Mouse (Mus musculus): ENCODE measurements at regions not wholly inside any gene's neighbourhood (a gene's known extent, or its start where the extent isn't known, plus 50 kb on each side); places are given as distances from the start of the nearest gene placed in this dataset.

DNA sequence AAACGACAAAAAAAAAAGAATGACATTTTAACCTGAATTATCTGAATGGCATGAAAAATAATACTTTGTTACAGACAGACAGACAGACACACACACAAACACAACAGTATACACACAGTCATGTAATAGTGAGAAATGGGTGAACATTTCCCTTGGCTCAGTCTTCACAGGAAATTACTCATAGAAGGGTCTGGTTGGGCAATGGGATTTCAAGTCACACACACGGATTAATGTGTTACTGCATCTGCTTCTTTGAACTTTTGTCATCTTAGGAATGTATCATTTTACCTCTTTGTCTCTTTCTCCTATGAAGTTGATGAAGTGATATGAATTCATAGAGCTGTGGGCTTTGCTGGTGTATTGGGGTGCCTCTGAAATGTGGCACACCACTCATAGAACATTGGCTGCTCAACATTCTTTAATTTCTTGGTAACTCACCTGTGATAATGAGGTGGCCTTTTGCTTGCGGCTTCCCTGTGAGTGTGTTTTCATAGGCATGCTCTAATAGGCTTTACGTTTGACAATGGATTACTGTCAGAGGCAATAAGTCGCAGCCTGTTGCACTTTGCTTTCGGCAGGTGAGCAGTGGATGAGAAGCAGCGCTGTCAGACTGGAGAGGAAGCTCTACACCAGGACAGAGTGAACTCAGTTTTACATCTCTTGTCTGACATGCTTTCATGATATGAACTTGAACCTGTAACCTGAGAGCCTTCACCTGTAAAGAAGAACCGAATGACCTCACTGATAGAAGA is 158.0 kb upstream of the Flrt2 start:
- 73% methylated on average over 8 of the region's 8 CpGs for WGBS
- Histone ChIP-seq H3K4me3 (replicated peaks; ENCODE audit: insufficient read depth, low read depth, low read length) (no peak overlapping the region), H3K27ac (ENCODE audit: insufficient read depth, low read length) (no peak overlapping the region), H3K27me3 (ENCODE audit: control insufficient read depth, insufficient read depth, low read length) (no peaks in the 10 kb centered on the region), H3K4me1 (ENCODE audit: control insufficient read depth, insufficient read depth, low read length) (no peaks in the 10 kb centered on the region)
- no peak for DNase-seq
- TF ChIP-seq CTCF (IDR thresholded peaks at IDR 0.05; ENCODE audit: borderline replicate concordance, insufficient read depth, low read depth, low read length) (no peak), POLR2A (IDR thresholded peaks at IDR 0.05; ENCODE audit: borderline replicate concordance, insufficient read depth, low read length) (no peak)

DNA sequence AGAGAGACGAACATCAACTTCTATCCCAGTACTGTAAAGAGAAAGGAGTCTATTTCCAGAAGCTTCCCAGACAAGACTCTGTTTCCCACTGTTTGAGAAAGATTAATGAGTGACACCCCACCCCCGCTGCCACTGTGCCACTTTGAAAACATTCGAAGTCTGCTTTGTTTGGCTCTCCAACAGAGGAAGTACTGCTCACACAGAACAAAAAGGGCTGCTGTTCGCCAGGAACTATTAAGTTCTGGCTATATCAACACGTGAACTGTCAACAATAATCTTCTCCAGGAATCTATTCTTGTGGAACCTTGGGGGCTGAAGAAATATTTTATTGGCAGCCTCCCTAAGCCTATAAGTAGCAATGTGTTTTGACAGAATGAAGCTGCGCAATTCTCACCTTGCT is 144.7 kb upstream of the Flrt2 start:
- H3K27ac ChIP-seq (ENCODE audit: insufficient read depth, low read length), result no peak overlapping the region
- H3K27me3 ChIP-seq (ENCODE audit: control insufficient read depth, insufficient read depth, low read length), result no peaks in the 10 kb centered on the region
- TF ChIP-seq POLR2A (IDR thresholded peaks at IDR 0.05; ENCODE audit: borderline replicate concordance, insufficient read depth, low read length) (no peak), CTCF (IDR thresholded peaks at IDR 0.05; ENCODE audit: borderline replicate concordance, insufficient read depth, low read depth, low read length) (no peak)
- 7% methylated on average over 6 of the region's 6 CpGs for WGBS
- H3K4me3 ChIP-seq (replicated peaks; ENCODE audit: insufficient read depth, low read depth, low read length), result no peak overlapping the region
- H3K4me1 ChIP-seq (ENCODE audit: control insufficient read depth, insufficient read depth, low read length), result no peaks in the 10 kb centered on the region
- DNase-seq, result no peak

DNA sequence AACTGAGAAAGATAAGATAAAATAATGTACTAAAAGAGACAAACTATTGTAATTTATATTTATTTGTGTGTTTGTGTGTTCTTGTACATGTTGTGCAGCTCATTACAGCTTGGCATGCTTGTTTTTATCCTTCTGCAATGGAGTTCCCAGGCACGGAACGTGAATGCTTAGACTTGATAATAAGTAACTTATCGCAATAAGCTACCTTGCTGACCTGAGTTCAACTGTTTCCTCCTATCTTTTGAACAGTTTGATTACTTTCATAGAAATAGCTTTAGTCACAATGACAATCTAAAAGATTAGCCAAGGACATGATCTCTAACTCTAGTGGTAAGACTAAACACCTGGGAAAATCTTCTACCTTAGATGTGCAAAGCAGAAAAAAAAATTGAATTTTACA is 138.9 kb upstream of the Flrt2 start:
- over 99% methylated on average over 3 of the region's 3 CpGs for WGBS
- Histone ChIP-seq H3K27ac (ENCODE audit: insufficient read depth, low read length) (no peak overlapping the region), H3K4me1 (ENCODE audit: control insufficient read depth, insufficient read depth, low read length) (no peaks in the 10 kb centered on the region), H3K4me3 (replicated peaks; ENCODE audit: insufficient read depth, low read depth, low read length) (no peak overlapping the region), H3K27me3 (ENCODE audit: control insufficient read depth, insufficient read depth, low read length) (no peaks in the 10 kb centered on the region)
- DNase-seq, result no peak
- TF ChIP-seq CTCF (IDR thresholded peaks at IDR 0.05; ENCODE audit: borderline replicate concordance, insufficient read depth, low read depth, low read length), result no peak
- TF ChIP-seq POLR2A (IDR thresholded peaks at IDR 0.05; ENCODE audit: borderline replicate concordance, insufficient read depth, low read length), result no peak

DNA sequence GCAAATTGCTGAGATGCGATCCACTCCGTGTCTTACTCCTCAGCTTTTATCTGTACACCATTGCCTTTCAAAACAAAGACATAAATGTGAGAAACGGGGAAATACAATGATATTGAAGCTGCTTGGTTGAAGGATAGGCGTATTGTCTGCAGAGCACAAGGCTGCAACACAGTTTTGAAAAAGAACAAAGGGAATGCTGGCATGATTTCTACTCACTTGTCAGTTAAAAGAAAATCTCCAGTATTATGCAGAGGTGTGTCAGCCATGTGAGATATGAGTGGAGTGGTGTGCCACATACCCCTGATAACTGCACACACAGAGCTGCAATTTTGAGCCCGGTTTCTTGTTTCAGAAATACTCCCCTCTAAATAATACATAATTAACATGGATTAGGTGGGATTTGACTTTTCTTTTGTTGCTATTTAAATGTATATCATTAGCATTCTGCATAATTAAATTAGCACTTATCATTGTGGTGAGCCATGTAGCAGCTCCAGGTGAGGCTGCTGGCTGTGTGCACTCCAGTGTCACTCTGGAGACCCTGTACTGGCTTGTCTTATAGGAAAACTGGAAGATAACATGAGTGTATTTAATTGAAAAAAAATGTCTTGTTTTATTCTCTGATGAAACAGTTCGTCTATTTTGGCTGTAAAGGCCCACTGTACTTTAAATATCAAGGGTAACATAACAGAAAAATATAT is 133.2 kb upstream of the Flrt2 start:
- no peak for DNase-seq
- H3K4me3 ChIP-seq (replicated peaks; ENCODE audit: insufficient read depth, low read depth, low read length), result no peak overlapping the region
- no peaks in the 10 kb centered on the region for H3K27me3 ChIP-seq (ENCODE audit: control insufficient read depth, insufficient read depth, low read length)
- no peaks in the 10 kb centered on the region for H3K4me1 ChIP-seq (ENCODE audit: control insufficient read depth, insufficient read depth, low read length)
- no peak for TF ChIP-seq CTCF (IDR thresholded peaks at IDR 0.05; ENCODE audit: borderline replicate concordance, insufficient read depth, low read depth, low read length)
- H3K27ac ChIP-seq (ENCODE audit: insufficient read depth, low read length), result no peak overlapping the region
- 55% methylated on average over 6 of the region's 6 CpGs for WGBS

DNA sequence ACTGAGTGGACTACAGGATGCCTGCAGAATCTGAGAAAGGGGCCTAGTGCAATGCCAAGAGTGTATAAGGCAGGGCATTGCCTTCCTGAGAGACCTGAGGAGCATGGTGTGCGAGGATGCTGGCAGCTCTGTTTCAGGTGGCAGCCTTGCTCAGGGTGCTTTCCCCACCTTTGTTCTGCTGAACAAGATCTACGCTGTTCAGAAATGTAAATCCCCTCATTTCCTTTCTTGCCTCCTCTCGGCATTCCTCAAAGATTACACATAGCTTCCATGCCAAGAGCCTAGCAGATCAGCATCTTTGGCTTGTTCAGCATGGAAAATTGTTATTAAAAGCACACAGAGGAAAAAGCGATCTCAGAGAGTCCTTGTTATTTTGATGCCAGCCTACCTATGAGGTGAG is 128.6 kb upstream of the Flrt2 start:
- no peaks in the 10 kb centered on the region for H3K4me1 ChIP-seq (ENCODE audit: control insufficient read depth, insufficient read depth, low read length)
- 58% methylated on average over 4 of the region's 4 CpGs for WGBS
- H3K4me3 ChIP-seq (replicated peaks; ENCODE audit: insufficient read depth, low read depth, low read length), result no peak overlapping the region
- DNase-seq, result no peak
- H3K27ac ChIP-seq (ENCODE audit: insufficient read depth, low read length), result no peak overlapping the region
- TF ChIP-seq CTCF (IDR thresholded peaks at IDR 0.05; ENCODE audit: borderline replicate concordance, insufficient read depth, low read depth, low read length), result no peak
- TF ChIP-seq POLR2A (IDR thresholded peaks at IDR 0.05; ENCODE audit: borderline replicate concordance, insufficient read depth, low read length), result no peak
- H3K27me3 ChIP-seq (ENCODE audit: control insufficient read depth, insufficient read depth, low read length), result no peaks in the 10 kb centered on the region

DNA sequence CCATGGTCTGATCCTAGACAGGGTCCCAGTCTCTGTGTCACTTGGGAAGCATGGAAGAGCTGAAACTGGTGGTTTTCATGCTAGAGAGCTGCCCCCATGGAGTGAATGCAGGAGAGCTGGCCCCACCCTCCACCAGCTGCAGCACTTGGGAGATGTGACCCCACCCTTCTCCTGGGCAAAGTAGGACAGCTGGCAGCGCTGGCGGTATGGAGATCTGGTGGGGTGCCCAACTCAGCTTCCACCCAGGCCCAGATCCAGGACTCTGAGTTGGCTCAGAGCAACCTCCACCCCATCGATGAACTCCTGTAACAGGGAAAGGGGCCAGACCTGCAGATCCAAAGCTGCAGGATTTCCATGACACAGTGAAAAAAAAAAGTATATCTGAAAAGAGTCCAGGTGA is 115.3 kb upstream of the Flrt2 start:
- Histone ChIP-seq H3K4me1 (ENCODE audit: control insufficient read depth, insufficient read depth, low read length) (no peaks in the 10 kb centered on the region), H3K27me3 (ENCODE audit: control insufficient read depth, insufficient read depth, low read length) (no peaks in the 10 kb centered on the region), H3K4me3 (replicated peaks; ENCODE audit: insufficient read depth, low read depth, low read length) (no peak overlapping the region), H3K27ac (ENCODE audit: insufficient read depth, low read length) (no peak overlapping the region)
- TF ChIP-seq CTCF (IDR thresholded peaks at IDR 0.05; ENCODE audit: borderline replicate concordance, insufficient read depth, low read depth, low read length) (no peak), POLR2A (IDR thresholded peaks at IDR 0.05; ENCODE audit: borderline replicate concordance, insufficient read depth, low read length) (no peak)
- DNase-seq, result peak in 1 of 2 experiments; percentile 9
- WGBS, result 5% methylated on average over 3 of the region's 3 CpGs

DNA sequence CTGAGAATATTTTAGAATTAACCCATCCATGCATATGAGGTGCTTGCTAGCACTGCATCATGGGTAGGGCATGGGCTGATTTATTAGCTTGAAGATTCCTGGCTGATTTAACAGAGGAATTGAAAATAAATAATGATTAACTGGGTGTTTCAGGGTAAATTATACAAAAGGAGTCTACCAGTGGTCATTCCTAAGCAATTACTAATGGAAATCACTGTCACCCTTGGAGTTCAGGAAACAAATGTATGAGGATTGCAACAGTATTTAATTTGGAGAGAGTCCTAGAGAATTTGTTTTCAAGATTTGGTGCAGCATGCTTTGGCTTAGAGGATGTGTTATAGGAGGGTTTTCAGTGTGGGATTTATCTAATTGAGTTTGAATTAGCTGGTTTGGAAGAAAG is 103.0 kb upstream of the Flrt2 start:
- H3K27ac ChIP-seq (ENCODE audit: insufficient read depth, low read length), result no peak overlapping the region
- H3K4me3 ChIP-seq (replicated peaks; ENCODE audit: insufficient read depth, low read depth, low read length), result no peak overlapping the region
- H3K27me3 ChIP-seq (ENCODE audit: control insufficient read depth, insufficient read depth, low read length), result no peaks in the 10 kb centered on the region
- no peak for TF ChIP-seq CTCF (IDR thresholded peaks at IDR 0.05; ENCODE audit: borderline replicate concordance, insufficient read depth, low read depth, low read length)
- no peak for TF ChIP-seq POLR2A (IDR thresholded peaks at IDR 0.05; ENCODE audit: borderline replicate concordance, insufficient read depth, low read length)
- no peaks in the 10 kb centered on the region for H3K4me1 ChIP-seq (ENCODE audit: control insufficient read depth, insufficient read depth, low read length)
- no peak for DNase-seq

DNA sequence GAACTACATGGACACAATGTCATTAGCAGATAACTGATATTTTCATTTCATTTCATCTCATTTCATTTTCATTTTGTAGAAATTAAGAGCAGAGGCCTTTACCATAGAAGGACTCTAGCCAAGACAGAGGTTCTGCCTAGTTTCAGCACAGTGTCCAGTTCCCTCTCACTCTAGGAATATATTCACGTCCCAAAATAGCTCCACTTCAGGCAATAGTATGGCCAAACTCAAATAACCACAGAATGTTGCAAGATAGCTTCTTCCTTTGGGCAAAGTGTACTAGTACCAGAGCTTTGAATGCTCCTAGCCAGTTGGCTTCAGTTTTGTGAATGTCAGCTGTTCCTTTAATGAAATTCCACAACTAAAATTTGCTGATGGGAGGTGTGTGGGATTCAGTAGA is 72.7 kb upstream of the Flrt2 start:
- no peak for DNase-seq
- no peak overlapping the region for H3K27ac ChIP-seq (ENCODE audit: insufficient read depth, low read length)
- H3K27me3 ChIP-seq (ENCODE audit: control insufficient read depth, insufficient read depth, low read length), result no peaks in the 10 kb centered on the region
- no peak overlapping the region for H3K4me3 ChIP-seq (replicated peaks; ENCODE audit: insufficient read depth, low read depth, low read length)
- no peaks in the 10 kb centered on the region for H3K4me1 ChIP-seq (ENCODE audit: control insufficient read depth, insufficient read depth, low read length)
- no peak for TF ChIP-seq CTCF (IDR thresholded peaks at IDR 0.05; ENCODE audit: borderline replicate concordance, insufficient read depth, low read depth, low read length)
- no peak for TF ChIP-seq POLR2A (IDR thresholded peaks at IDR 0.05; ENCODE audit: borderline replicate concordance, insufficient read depth, low read length)
- WGBS, result 84% methylated on average over 1 of the region's 1 CpGs
